ENCODE assay signal across 10 mouse cellular contexts in genomic region chr17:46081657-46082056, GRCm38 (mm10). TPM values are rescaled to one million over a fixed set of nuclear protein-coding genes. Genes with fewer than 3 reads are reported as not detected.
A peak's percentile ranks its signal among the peaks of the same experiment; 100 is the strongest.
DNase-seq lines count a peak whose midpoint lies in the region; ATAC-seq and TF ChIP-seq lines count a peak whose summit lies in the region.
"Had no signal": no experiment of that assay in that cellular context is flagged by ENCODE, and none has a peak within 500 bp of the region (broad histone marks: within the 10 kb centered on the region; RNA-seq: fewer than 3 reads in every experiment).

No protein-coding gene starts in this region.

- H3K27me3 ChIP-seq in embryonic facial prominence, embryonic 11.5 days (ENCODE audit: control insufficient read depth, insufficient read depth, low read length): no peaks in the 10 kb centered on the region
- no peaks in the 10 kb centered on the region for H3K27me3 ChIP-seq in lung, postnatal 0 days (replicated peaks; ENCODE audit: insufficient read depth, low read length)
- H3K27me3 ChIP-seq: neural tube, embryonic 15.5 days had no signal

- TF ChIP-seq EP300 in lung, postnatal 0 days (IDR thresholded peaks at IDR 0.05): no peak

- H3K36me3 ChIP-seq in embryonic facial prominence, embryonic 11.5 days (replicated peaks; ENCODE audit: control insufficient read depth, insufficient read depth, low read depth, low read length): no peaks in the 10 kb centered on the region
- H3K36me3 ChIP-seq in lung, postnatal 0 days (ENCODE audit: insufficient read depth, low read length): no peaks in the 10 kb centered on the region
- H3K36me3 ChIP-seq: neural tube, embryonic 15.5 days had no signal

- peaks cover 7% of the 10 kb centered on the region for H3K4me1 ChIP-seq in embryonic facial prominence, embryonic 11.5 days (ENCODE audit: control insufficient read depth, insufficient read depth, low read length)
- peaks cover 14% of the 10 kb centered on the region for H3K4me1 ChIP-seq in lung, postnatal 0 days (ENCODE audit: insufficient read depth, low read depth, low read length)

- no peaks in the 10 kb centered on the region for H3K9me3 ChIP-seq in embryonic facial prominence, embryonic 11.5 days (replicated peaks; ENCODE audit: control insufficient read depth, low read length)
- no peaks in the 10 kb centered on the region for H3K9me3 ChIP-seq in lung, postnatal 0 days (ENCODE audit: low read length)
- H3K9me3 ChIP-seq: neural tube, embryonic 15.5 days had no signal

- ATAC-seq in embryonic facial prominence, embryonic 11.5 days (replicated peaks; ENCODE audit: insufficient number of reproducible peaks, low FRiP score, low TSS enrichment, low read depth): no peak; the same call in 1 of the 2 replicates
- ATAC-seq in lung, postnatal 0 days: 0 out of 2 replicates have a peak, but pooled peaks have one; percentile 20

- peak; percentile 33 to 45 for DNase-seq in kidney, postnatal 4 days
- no peak for DNase-seq in kidney, postnatal 25 days
- DNase-seq in embryonic facial prominence, embryonic 11.5 days (ENCODE audit: low spot score): no peak
- DNase-seq in heart, adult 9 months (ENCODE audit: low spot score in 2 of 2): peak; percentile 70 to 81
- DNase-seq in lung, postnatal 0 days (ENCODE audit: low spot score): no peak
- DNase-seq in right cerebral cortex, adult 18-20 months: no peak
- no peak for DNase-seq in cerebellum, postnatal 4 days (ENCODE audit: low spot score in 2 of 2)
- DNase-seq in left cerebral cortex, postnatal 14 days (ENCODE audit: low spot score in 2 of 2): no peak

- H3K4me2 ChIP-seq in embryonic facial prominence, embryonic 11.5 days (ENCODE audit: low read depth, low read length): no peak overlapping the region
- no peak overlapping the region for H3K4me2 ChIP-seq in lung, postnatal 0 days (replicated peaks; ENCODE audit: low read depth, low read length)
- H3K4me2 ChIP-seq: neural tube, embryonic 15.5 days had no signal

- no peak for TF ChIP-seq CTCF in lung, postnatal 0 days (IDR thresholded peaks at IDR 0.05)

- H3K27ac ChIP-seq in embryonic facial prominence, embryonic 11.5 days (replicated peaks; ENCODE audit: low read depth, low read length): no peak overlapping the region; the same call in 1 of the 2 replicates
- H3K27ac ChIP-seq in lung, postnatal 0 days (ENCODE audit: low read length): 0 out of 2 replicates have a peak overlapping the region, but pooled peaks have one; percentile 7
- H3K27ac ChIP-seq: neural tube, embryonic 15.5 days had no signal

- WGBS in embryonic facial prominence, embryonic 11.5 days: 53% methylated on average over 7 of the region's 7 CpGs
- WGBS in lung, postnatal 0 days: 31% methylated on average over 7 of the region's 7 CpGs

- H3K4me3 ChIP-seq in embryonic facial prominence, embryonic 11.5 days (ENCODE audit: low read depth, low read length): no peak overlapping the region
- H3K4me3 ChIP-seq in lung, postnatal 0 days (ENCODE audit: low read depth, low read length): no peak overlapping the region
- H3K4me3 ChIP-seq: megakaryocyte, embryonic 14.5 days; neural tube, embryonic 15.5 days had no signal

- H3K9ac ChIP-seq in embryonic facial prominence, embryonic 11.5 days (replicated peaks; ENCODE audit: low read length): 0 out of 2 replicates have a peak overlapping the region, but pooled peaks have one; percentile 18
- H3K9ac ChIP-seq in lung, postnatal 0 days (replicated peaks; ENCODE audit: low read depth): no peak overlapping the region
- H3K9ac ChIP-seq: neural tube, embryonic 15.5 days had no signal

- intact Hi-C loops in left cerebral cortex, postnatal 14 days (cut with DNase I): no loop called here

RNA-seq across cellular contexts. Expression of gene Mrps18a, which starts 29.1 kb away (rescaled TPM):
- 133 and 134 TPM in 2 replicates for polyA plus RNA-seq in embryonic facial prominence, embryonic 11.5 days (2014; fragmentation: Nextera tagmentation; extraction: Ambion mirVana)
- polyA plus RNA-seq in lung, postnatal 0 days (2015; fragmentation: Nextera tagmentation; extraction: Ambion mirVana): 96.4 and 103 TPM in 2 replicates
- 10 to 100 TPM; 79.0 to 83.1 TPM for total RNA-seq in left cerebral cortex, postnatal 14 days (2021)

RNA-seq across cellular contexts. Expression of gene Vegfa, which starts 49.5 kb away (rescaled TPM):
- polyA plus RNA-seq in embryonic facial prominence, embryonic 11.5 days (2014; fragmentation: Nextera tagmentation; extraction: Ambion mirVana): 2.9 and 3.2 TPM in 2 replicates
- 21.4 and 31.9 TPM in 2 replicates for polyA plus RNA-seq in lung, postnatal 0 days (2015; fragmentation: Nextera tagmentation; extraction: Ambion mirVana)
- 10 to 100 TPM; 88.1 to 94.7 TPM for total RNA-seq in left cerebral cortex, postnatal 14 days (2021)

Comparison
In these comparisons a context has a peak if more than half of its experiments do, and no peak if none do; other contexts are left out.
1. DNase-seq: peak in kidney, postnatal 4 days (2 of 2) and heart, adult 9 months (2 of 2); none in kidney, postnatal 25 days (0 of 2), embryonic facial prominence, embryonic 11.5 days (single experiment), lung, postnatal 0 days (single experiment), right cerebral cortex, adult 18-20 months (single experiment), cerebellum, postnatal 4 days (0 of 2) and left cerebral cortex, postnatal 14 days (0 of 2).